Mouse (Mus musculus) urinary bladder, postnatal 4 days (tissue): ENCODE results near the gene Hspg2.
A peak's percentile ranks its signal among the peaks of the same experiment; 100 is the strongest.
"Not testable (repeated sequence)": the region's sequence is repeated elsewhere in the genome, so short reads cannot be mapped to it uniquely, and the experiment has no call there.

Experiments used
- DNase-seq, 2 experiments: peaks; one replicate each; pipeline ENCODE4 v3.0.0; 2021 to 2022; ENCODE audit warnings: low spot score in 2 of 2

The Hspg2 gene

GRCm38 (mm10) chr4:137468260-137469080 lies at the start of gene Hspg2:
Gene Hspg2 (plus strand): TSS chr4:137468769.
- peak; percentile 99 for DNase-seq

- DNase-seq = no peak
Measured at GRCm38 (mm10) chr4:137430502-137430901, 38.1 kb upstream of the Hspg2 start, which contains the start of gene Cela3b. Gene Cela3b (minus strand): TSS chr4:137430540.

GRCm38 (mm10) chr4:137432700-137433550 lies 35.6 kb upstream of the Hspg2 start:
- DNase-seq = not testable (repeated sequence)

GRCm38 (mm10) chr4:137436979-137437669 lies 31.4 kb upstream of the Hspg2 start:
- DNase-seq = no peak

DNA sequence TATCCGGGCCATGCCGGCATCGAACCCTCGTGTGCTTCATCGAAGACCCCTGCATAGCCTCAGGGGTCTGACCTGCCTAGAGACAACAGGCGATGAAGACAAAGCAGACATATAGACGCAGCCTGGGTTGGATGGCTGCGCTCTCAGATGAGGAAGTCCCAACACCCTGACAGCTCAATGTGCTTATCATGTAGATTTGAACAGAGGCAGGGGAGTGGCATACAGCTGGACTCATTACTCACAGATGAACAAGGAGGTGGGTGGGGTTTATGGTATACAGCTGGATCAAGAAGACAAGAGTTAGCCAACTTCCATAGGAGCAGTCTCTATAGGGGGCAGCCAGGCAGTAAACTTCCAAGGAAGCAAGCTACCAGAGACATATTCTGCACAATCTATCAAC lies 29.7 kb upstream of the Hspg2 start:
- no peak for DNase-seq

GRCm38 (mm10) chr4:137441332-137441731 lies 27.2 kb upstream of the Hspg2 start:
- DNase-seq = no peak

GRCm38 (mm10) chr4:137443625-137444024 lies 24.9 kb upstream of the Hspg2 start:
- peak in 1 of 2 experiments; percentile 79 for DNase-seq

DNA sequence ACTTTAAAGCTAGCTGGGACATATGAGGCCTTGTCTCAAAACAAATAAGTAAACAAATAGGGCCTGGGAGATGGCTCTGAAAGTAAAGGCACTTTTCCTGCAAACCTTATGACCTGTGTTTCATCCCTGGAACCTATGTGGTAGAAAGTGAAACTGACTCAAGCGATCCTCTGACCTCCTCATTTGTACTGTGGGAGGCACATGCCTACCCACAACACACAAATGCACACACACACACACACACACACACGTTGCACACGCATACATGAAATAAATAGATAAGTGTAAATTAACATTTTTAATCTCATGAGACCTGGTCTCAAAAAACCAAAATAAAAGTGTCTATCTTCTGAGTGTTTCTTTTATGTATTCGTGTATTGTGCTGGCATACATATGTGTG lies 22.7 kb upstream of the Hspg2 start:
- DNase-seq = no peak

DNA sequence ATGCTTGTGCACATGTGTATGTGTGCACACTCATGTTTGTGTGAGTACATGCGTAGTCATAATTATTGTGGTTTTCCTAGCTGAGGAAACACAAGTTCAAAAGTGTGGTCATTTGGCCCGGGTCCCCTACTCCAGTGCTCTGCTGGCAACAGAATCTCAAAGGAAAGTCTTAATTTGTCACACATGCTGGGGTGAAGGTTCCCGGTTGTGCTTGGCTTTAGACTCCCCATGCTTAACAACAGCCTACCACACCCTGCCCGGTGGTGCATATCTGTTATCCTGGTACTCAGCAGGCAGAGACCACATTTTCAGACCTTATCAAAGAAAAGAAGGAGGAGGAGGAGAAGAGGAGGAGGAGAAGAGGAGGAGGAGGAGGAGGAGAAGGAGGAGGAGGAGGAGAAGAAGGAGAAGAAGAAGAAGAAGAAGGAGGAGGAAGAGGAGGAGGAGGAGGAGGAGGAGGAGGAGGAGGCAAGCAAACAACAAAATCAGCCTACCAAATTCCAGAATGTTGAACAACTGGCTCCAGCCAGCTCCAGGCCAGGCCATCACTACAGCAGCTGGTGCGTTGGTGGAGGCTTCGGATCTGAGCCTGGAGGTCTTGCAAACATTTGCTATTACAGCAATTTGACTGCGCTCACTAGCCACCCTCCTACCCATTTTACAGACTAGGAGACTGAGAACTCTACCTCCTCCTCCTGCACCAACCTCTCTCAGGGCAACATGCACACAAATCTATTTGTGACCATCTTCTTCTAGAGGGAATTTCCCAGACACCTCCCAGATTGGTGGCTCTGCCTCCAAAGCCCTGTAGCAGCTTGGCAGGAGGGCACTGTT lies 21.0 kb upstream of the Hspg2 start:
- DNase-seq = no peak

DNA sequence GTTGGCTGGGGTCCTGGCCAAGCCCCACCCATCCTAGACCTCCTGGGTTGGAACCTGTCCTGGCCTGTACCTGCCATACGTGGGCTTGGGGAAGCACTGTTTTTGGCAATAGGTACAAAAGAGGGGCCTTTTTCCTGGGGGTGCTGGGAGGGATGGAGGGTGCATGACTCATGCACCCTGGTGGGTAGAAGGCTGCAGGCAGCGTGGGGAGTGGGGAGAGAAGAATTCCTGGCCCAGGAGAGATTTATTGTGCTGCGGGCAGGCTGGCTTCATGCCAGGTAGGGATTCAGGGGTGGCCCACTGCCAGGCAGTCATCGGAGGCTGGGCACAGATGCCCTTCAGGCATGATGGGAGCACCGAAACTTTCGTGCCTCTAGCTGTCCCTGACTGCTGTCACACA lies 20.4 kb upstream of the Hspg2 start:
- DNase-seq = peak in 1 of 2 experiments; percentile 60

DNA sequence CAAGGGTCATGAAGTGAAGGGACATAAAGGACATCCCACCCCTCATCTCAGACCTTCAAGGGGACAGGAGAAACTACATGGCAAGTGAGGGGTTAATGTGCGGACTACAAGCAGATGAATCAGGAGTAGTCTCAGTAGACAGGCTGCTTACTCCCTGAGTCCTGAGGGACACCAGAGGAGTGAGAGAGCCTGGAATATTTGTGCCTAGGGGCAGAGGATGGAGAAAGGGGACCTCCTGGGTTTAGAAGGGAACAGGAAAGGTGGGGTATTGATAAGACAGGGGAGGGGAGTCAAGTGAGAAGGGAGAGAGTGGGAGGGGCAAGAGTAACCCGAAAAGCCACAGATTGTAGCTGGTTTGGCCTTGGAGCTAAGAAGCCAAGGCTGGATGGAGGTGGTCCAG lies 19.9 kb upstream of the Hspg2 start:
- no peak for DNase-seq

- DNase-seq = no peak
Measured at GRCm38 (mm10) chr4:137449132-137449531, 19.4 kb upstream of the Hspg2 start.

DNA sequence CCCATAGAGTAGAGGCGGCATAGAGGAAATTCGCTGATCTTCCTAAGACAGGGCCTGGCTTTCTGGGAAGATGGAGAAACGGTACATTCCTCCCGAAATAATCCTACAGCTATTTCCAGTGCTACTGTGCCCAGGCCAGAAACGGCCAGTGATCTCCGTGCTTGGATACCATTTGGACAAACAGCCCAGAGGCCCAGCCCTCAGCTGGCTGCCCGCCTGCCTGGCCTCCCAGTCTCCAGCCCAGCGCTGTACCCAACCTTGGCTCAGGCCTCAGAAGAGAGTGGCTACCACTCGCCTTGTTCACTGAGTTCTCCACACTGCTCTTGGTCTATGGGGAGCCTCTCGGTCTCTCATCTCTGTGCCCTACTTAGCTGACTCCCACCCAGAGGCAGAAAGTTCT lies 18.9 kb upstream of the Hspg2 start:
- DNase-seq = no peak

DNA sequence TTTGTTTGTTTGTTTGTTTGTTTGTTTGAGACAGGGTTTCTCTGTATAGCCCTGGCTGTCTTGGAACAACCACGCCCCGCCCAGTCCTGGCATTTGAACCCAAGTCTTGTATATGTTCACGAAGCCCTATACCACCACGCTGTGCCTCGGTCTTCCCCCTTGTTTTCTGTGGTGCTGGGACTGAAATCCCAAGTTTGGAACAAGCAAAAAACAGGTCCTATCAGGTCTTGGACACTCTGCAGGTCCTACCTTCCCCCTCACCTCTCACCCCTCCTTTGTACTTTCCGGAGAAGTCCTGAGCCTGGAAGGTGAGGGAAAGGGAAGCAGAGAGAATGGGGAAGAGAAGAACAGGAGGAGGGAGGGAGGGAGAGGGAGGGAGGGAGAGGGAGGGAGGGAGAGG lies 16.4 kb upstream of the Hspg2 start:
- no peak for DNase-seq

GRCm38 (mm10) chr4:137453234-137453767 lies 15.3 kb upstream of the Hspg2 start, which contains the start of gene 1700013G24Rik:
Gene 1700013G24Rik (plus strand): TSS chr4:137453284.
- DNase-seq = no peak

DNA sequence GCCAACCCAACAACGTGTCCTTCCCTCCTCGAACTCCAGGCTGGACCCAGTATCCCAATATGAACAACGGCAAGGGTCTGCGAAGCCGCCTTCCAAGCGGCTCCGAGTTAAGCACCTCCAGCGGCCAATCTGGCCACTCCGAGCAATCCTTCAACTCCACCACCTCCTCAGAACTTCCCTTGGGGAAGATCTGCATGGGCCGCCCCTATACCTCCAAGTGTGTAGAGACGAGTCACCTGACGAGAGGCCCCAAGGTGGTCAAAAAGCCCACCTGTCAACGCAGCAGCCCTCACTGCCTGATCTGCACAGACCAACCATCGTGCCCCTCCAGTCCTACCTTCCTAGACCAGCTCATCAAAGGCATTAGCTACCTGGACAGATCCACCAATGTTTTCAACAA lies 14.0 kb upstream of the Hspg2 start:
- DNase-seq = no peak

DNA sequence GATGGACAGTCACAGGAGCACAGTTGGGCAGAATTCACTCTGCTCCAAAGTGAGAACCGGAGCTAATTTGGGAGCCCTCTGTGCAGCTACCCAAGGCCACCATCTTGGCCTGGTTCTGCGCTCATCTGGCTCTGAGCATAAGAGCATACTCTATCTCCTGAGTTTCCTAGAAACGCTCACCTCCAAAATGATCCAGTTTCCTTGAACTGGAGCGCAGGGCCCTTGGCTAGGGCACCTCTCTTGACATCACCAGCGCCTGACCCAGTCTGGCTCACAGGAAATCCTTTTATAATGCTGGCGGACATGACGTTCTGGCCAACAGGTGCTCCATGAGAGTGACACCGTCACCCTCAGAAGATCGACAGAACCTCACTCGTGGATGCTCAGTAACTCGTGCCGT lies 12.0 kb upstream of the Hspg2 start:
- DNase-seq = no peak

- DNase-seq = no peak
Measured at GRCm38 (mm10) chr4:137457292-137457691, 11.3 kb upstream of the Hspg2 start.

DNA sequence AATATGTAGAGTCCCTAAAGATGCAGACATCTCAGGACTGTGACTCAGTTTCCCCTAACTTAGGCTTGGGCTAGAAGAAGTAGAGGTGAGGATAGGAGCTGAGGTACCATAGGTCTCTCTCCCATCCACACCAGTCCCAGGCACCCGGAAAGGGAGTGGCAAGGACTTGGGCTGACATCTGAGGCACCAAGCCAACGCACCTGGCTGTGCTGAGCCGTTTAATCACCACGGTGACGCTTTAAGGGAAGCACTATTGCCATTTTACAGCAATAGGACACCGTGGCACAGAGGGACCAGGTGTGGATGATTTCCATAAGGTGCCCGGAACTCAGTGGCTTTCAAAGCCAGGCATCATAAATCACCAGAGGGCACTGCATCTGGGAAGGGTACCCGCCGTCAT lies 10.3 kb upstream of the Hspg2 start:
- DNase-seq = no peak

DNA sequence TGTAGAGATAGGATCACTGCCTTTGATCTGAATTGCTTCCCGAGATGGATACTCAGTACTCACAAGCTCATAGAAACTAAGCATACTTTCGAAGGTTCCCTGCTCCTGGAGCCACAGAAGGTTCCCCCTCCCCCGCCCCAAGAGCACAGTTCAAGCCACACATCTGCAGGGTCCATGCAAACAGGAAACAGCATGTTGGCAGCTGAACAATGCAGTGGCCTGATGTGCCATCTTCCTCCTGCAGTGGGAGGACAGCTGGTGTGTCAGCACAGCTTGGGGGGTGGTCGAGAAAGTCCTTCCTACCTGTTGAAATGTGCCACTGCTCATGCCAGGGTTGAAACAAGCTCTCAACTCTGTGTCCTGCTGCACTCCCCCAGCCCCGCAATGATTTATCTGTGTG lies 9.7 kb upstream of the Hspg2 start:
- no peak for DNase-seq

GRCm38 (mm10) chr4:137460676-137461075 lies 7.9 kb upstream of the Hspg2 start:
- DNase-seq = no peak
